Mouse (Mus musculus) hindbrain, embryonic 15.5 days (tissue): ENCODE results near the gene Dtx2. TPM values are rescaled to one million over a fixed set of nuclear protein-coding genes. Genes with fewer than 3 reads are reported as not detected.
A peak's percentile ranks its signal among the peaks of the same experiment; 100 is the strongest.

ENCODE experiments used
- ATAC-seq: fragments of 200-750 bp; cut with Nextera tagmentation; 2 replicates; pipeline ENCODE4 v1.8.0; 2017; ENCODE audit warnings: low read depth, moderate number of reproducible peaks, moderate TSS enrichment; ENCODE audit not compliant: low FRiP score
- H3K27ac ChIP-seq: fragments of 300-500 bp; sonication (generic); replicated peaks from 2 replicates; pipeline ENCODE4 v1.5.1; 2015; ENCODE audit warnings: mild to moderate bottlenecking, inconsistent platforms
- H3K27me3 ChIP-seq: fragments of 300-500 bp; sonication (generic); 2 replicates; pipeline ENCODE4 v1.6.1; 2015; ENCODE audit warnings: control low read depth, inconsistent platforms
- H3K36me3 ChIP-seq: fragments of 300-500 bp; sonication (generic); 2 replicates; pipeline ENCODE4 v1.6.1; 2015; ENCODE audit warnings: control low read depth, inconsistent platforms
- H3K4me1 ChIP-seq: fragments of 300-500 bp; sonication (generic); replicated peaks from 2 replicates; pipeline ENCODE4 v1.6.1; 2015; ENCODE audit warnings: control low read depth, inconsistent platforms
- H3K4me2 ChIP-seq: fragments of 300-500 bp; sonication (generic); 2 replicates; pipeline ENCODE4 v1.6.1; 2015; ENCODE audit warnings: moderate library complexity, mild to moderate bottlenecking, inconsistent platforms
- H3K4me3 ChIP-seq: fragments of 300-500 bp; sonication (generic); 2 replicates; pipeline ENCODE4 v1.5.1; 2015; ENCODE audit warnings: mild to moderate bottlenecking, inconsistent platforms
- H3K9ac ChIP-seq: fragments of 300-500 bp; sonication (generic); 2 replicates; pipeline ENCODE4 v1.6.1; 2015; ENCODE audit warnings: inconsistent platforms
- H3K9me3 ChIP-seq: fragments of 300-500 bp; sonication (generic); 2 replicates; pipeline ENCODE4 v1.6.1; 2016; ENCODE audit warnings: control low read depth, inconsistent platforms
- WGBS: fragments of 180-500 bp; shearing (Covaris S2); methylation state at CpG from one replicate; pipeline ENCODE4 v1.1.7; 2015; 5-methylcytosine and 5-hydroxymethylcytosine counted together
- polyA plus RNA-seq: library from polyadenylated mRNA; unstranded; fragments of >200 nt; fragmentation: Nextera tagmentation; extraction: Ambion mirVana; gene quantifications from 2 replicates; pipeline ENCODE4 v1.2.1, GENCODE M21; 2015

The Dtx2 gene
- polyA plus RNA-seq, 1 experiment from 2014 or later, result 25.6 TPM

- ATAC-seq, result no peak
- Histone ChIP-seq H3K27ac (no peak overlapping the region), H3K4me3 (no peak overlapping the region), H3K9me3 (no peaks in the 10 kb centered on the region), H3K27me3 (no peaks in the 10 kb centered on the region), H3K9ac (no peak overlapping the region), H3K36me3 (peaks cover 24% of the 10 kb centered on the region), H3K4me2 (no peak overlapping the region), H3K4me1 (peaks cover 3% of the 10 kb centered on the region; the same call in 1 of the 2 replicates)
- 82% methylated on average over 7 of the region's 7 CpGs for WGBS
These were observed 13.1 kb downstream of the Dtx2 start for GRCm38 (mm10) chr5:136007745-136008144.

- Histone ChIP-seq H3K27me3 (no peaks in the 10 kb centered on the region), H3K9ac (no peak overlapping the region), H3K36me3 (peaks cover 35% of the 10 kb centered on the region), H3K27ac (no peak overlapping the region), H3K4me1 (peaks cover 14% of the 10 kb centered on the region; the same call in 1 of the 2 replicates), H3K4me3 (no peak overlapping the region), H3K9me3 (no peaks in the 10 kb centered on the region), H3K4me2 (no peak overlapping the region)
- ATAC-seq, result no peak
- WGBS, result 80% methylated on average over 10 of the region's 10 CpGs
These were observed 20.3 kb downstream of the Dtx2 start for GRCm38 (mm10) chr5:136014877-136015276.

DNA sequence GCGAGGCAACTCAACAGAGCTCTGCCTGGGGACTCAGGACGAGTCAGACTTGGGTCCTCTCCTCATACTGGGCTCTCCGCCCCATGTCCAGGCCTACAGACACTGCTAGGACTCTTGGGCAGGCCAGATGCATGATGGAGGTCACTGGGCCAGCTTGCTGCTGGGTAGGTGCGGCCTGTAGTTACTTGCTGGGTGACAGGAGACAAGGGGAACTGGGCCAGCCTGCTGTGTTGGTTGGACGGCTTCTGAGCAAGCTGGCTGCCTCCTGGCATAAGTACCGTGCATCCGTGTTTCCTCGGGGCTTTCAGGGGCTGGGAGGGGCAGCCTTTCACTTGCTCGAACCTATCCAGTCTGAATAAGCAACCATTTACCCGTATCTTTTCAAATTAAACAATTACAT lies 21.0 kb downstream of the Dtx2 start:
- H3K27me3 ChIP-seq, result no peaks in the 10 kb centered on the region
- H3K9me3 ChIP-seq, result no peaks in the 10 kb centered on the region
- H3K4me2 ChIP-seq, result no peak overlapping the region
- H3K9ac ChIP-seq, result no peak overlapping the region
- H3K36me3 ChIP-seq, result peaks cover 31% of the 10 kb centered on the region
- ATAC-seq, result no peak
- no peak overlapping the region for H3K4me3 ChIP-seq
- whole genome bisulfite sequencing, result 69% methylated on average over 10 of the region's 10 CpGs
- peaks cover 14% of the 10 kb centered on the region; the same call in 1 of the 2 replicates for H3K4me1 ChIP-seq
- H3K27ac ChIP-seq, result peak overlapping the region; percentile 31; the same call in 1 of the 2 replicates

GRCm38 (mm10) chr5:136016014-136016876 lies 21.6 kb downstream of the Dtx2 start:
- H3K27ac ChIP-seq, result 0 out of 2 replicates have a peak overlapping the region, but pooled peaks have one; percentile 7
- no peaks in the 10 kb centered on the region for H3K27me3 ChIP-seq
- no peak overlapping the region for H3K4me3 ChIP-seq
- H3K4me2 ChIP-seq, result no peak overlapping the region
- peaks cover 26% of the 10 kb centered on the region for H3K36me3 ChIP-seq
- WGBS, result 66% methylated on average over 10 of the region's 10 CpGs
- H3K4me1 ChIP-seq, result peaks cover 14% of the 10 kb centered on the region; the same call in 1 of the 2 replicates
- H3K9me3 ChIP-seq, result no peaks in the 10 kb centered on the region
- ATAC-seq, result no peak
- H3K9ac ChIP-seq, result no peak overlapping the region

GRCm38 (mm10) chr5:136017262-136017661 lies 22.7 kb downstream of the Dtx2 start:
- Histone ChIP-seq H3K27ac (no peak overlapping the region), H3K36me3 (peaks cover 20% of the 10 kb centered on the region; the same call in 1 of the 2 replicates), H3K27me3 (no peaks in the 10 kb centered on the region), H3K4me2 (no peak overlapping the region), H3K9ac (no peak overlapping the region), H3K4me1 (peaks cover 14% of the 10 kb centered on the region; the same call in 1 of the 2 replicates), H3K9me3 (no peaks in the 10 kb centered on the region), H3K4me3 (no peak overlapping the region)
- 73% methylated on average over 6 of the region's 6 CpGs for WGBS
- ATAC-seq, result no peak

- 86% methylated on average over 2 of the region's 2 CpGs for WGBS
- no peak for ATAC-seq
- Histone ChIP-seq H3K27ac (no peak overlapping the region), H3K4me3 (no peak overlapping the region), H3K27me3 (no peaks in the 10 kb centered on the region), H3K4me2 (no peak overlapping the region), H3K36me3 (0 out of 2 replicates have a peak, but pooled peaks cover 7% of the 10 kb centered on the region), H3K4me1 (peaks cover 14% of the 10 kb centered on the region; the same call in 1 of the 2 replicates), H3K9me3 (no peaks in the 10 kb centered on the region), H3K9ac (no peak overlapping the region)
These were observed 24.1 kb downstream of the Dtx2 start for GRCm38 (mm10) chr5:136018726-136019125.

DNA sequence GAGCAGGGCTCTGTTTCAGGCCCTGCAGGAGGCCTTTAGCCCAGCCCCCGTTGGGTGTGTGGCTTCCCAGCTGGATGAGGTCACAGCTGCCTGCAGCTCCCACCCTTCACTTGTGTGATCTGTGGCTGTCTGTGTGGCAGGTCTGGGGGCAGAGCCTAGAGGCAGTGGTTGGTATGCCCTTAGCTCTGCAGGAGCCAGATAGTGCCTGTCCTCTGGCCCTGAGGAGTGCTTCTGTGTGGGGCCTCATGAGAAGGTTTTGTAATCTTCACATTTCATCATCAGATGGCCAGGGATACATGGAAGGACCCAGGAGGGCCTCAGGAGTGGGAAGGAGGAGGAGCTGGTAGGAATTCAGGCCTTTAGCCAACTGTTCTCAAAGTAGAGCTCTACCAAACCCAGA lies 25.3 kb downstream of the Dtx2 start:
- WGBS, result 63% methylated on average over 1 of the region's 1 CpGs
- Histone ChIP-seq H3K9ac (no peak overlapping the region), H3K36me3 (0 out of 2 replicates have a peak, but pooled peaks cover 5% of the 10 kb centered on the region), H3K4me1 (peaks cover 14% of the 10 kb centered on the region; the same call in 1 of the 2 replicates), H3K27me3 (no peaks in the 10 kb centered on the region), H3K4me2 (no peak overlapping the region), H3K27ac (no peak overlapping the region), H3K9me3 (no peaks in the 10 kb centered on the region), H3K4me3 (no peak overlapping the region)
- no peak for ATAC-seq

DNA sequence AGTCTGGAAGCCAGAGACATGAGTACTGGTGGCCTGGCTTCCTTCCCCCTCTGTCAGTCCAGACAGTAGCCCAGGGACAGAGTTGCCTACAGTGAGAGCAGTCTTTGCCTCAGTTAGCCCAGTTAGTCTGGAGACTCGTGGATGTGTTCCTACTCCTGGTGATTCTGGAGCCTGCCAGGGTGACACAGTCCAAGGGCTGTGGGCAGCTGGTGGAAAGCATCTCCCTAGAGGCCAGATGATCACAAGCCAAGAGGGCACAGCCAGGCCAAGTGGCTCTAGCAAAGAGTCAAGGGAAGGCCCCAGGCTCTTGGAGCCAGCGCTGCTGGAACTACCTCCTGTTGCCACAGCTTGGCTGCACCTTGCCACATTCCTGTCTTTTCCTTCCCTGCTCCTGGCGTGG lies 31.1 kb downstream of the Dtx2 start:
- H3K27ac ChIP-seq, result no peak overlapping the region
- no peaks in the 10 kb centered on the region for H3K9me3 ChIP-seq
- peaks cover 28% of the 10 kb centered on the region for H3K36me3 ChIP-seq
- 87% methylated on average over 3 of the region's 3 CpGs for WGBS
- H3K9ac ChIP-seq, result no peak overlapping the region
- ATAC-seq, result no peak
- no peak overlapping the region for H3K4me3 ChIP-seq
- no peak overlapping the region for H3K4me2 ChIP-seq
- H3K4me1 ChIP-seq, result no peaks in the 10 kb centered on the region
- no peaks in the 10 kb centered on the region for H3K27me3 ChIP-seq

GRCm38 (mm10) chr5:136026859-136027258 lies 32.3 kb downstream of the Dtx2 start:
- Histone ChIP-seq H3K27ac (no peak overlapping the region), H3K9ac (no peak overlapping the region), H3K4me3 (no peak overlapping the region), H3K36me3 (peaks cover 36% of the 10 kb centered on the region), H3K27me3 (no peaks in the 10 kb centered on the region), H3K4me2 (no peak overlapping the region), H3K9me3 (no peaks in the 10 kb centered on the region), H3K4me1 (no peaks in the 10 kb centered on the region)
- ATAC-seq, result no peak
- WGBS, result 83% methylated on average over 9 of the region's 9 CpGs

GRCm38 (mm10) chr5:136027612-136028311 lies 33.2 kb downstream of the Dtx2 start:
- WGBS, result 80% methylated on average over 11 of the region's 11 CpGs
- no peak for ATAC-seq
- H3K36me3 ChIP-seq, result peaks cover 36% of the 10 kb centered on the region

DNA sequence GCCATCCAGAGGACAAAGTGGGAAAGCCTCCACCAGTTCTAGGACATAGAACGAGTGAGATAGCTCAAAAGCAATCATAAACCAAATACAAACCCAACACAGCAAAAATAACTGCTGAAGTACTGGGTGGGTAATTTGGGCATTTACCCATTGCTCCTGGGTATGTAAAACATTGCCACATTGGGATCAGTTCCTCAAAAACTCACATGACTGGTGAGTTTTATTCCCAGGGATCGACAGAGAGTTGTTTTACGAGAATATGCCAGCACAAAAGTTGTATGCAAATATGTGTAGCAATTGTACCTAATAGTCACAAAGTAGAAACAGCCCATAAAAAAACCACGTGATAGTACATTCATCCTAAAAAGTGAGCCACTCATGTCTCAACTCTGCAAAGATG lies 40.3 kb downstream of the Dtx2 start:
- Histone ChIP-seq H3K4me3 (no peak overlapping the region), H3K36me3 (peaks cover 16% of the 10 kb centered on the region), H3K9me3 (no peaks in the 10 kb centered on the region), H3K4me1 (no peaks in the 10 kb centered on the region), H3K27ac (no peak overlapping the region), H3K27me3 (no peaks in the 10 kb centered on the region), H3K4me2 (no peak overlapping the region), H3K9ac (no peak overlapping the region)
- ATAC-seq, result no peak
- WGBS, result 81% methylated on average over 4 of the region's 4 CpGs

More at GRCm38 (mm10) chr5:136027612-136028311, 33.2 kb downstream of the Dtx2 start:
- Histone ChIP-seq H3K4me3 (no peak overlapping the region), H3K9me3 (no peaks in the 10 kb centered on the region), H3K9ac (no peak overlapping the region), H3K4me2 (no peak overlapping the region), H3K4me1 (no peaks in the 10 kb centered on the region), H3K27ac (no peak overlapping the region), H3K27me3 (no peaks in the 10 kb centered on the region)

GRCm38 (mm10) chr5:136035285-136035684 lies 40.7 kb downstream of the Dtx2 start:
- H3K4me1 ChIP-seq, result no peaks in the 10 kb centered on the region
- WGBS, result 82% methylated on average over 1 of the region's 1 CpGs

More at GRCm38 (mm10) chr5:136035285-136035684, 40.7 kb downstream of the Dtx2 start:
- H3K36me3 ChIP-seq, result peaks cover 16% of the 10 kb centered on the region
- H3K4me3 ChIP-seq, result no peak overlapping the region
- H3K27ac ChIP-seq, result no peak overlapping the region
- no peaks in the 10 kb centered on the region for H3K27me3 ChIP-seq
- no peaks in the 10 kb centered on the region for H3K9me3 ChIP-seq
- H3K9ac ChIP-seq, result no peak overlapping the region
- no peak overlapping the region for H3K4me2 ChIP-seq
- no peak for ATAC-seq
